45 mouse cellular contexts compared by ENCODE assay signal in the genomic region with DNA sequence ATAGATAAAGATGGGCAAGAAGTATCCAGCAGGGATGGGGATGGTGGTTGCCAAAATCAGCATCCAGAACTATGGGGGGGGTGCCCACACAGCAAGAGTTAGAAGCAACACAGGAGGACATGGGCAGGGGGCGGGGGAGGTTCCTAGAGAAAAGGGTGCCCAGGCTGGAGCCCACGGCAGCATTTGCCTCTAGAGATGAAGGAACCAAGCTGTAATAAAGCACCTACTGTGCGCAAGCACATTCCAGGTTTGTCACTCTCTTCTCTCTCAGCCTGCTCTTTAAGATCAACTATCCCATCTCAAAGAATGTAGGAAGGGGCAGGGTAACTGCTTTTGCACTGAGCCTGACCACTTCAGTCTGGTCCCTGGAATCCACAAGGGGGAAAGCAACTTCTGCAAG. TPM values are rescaled to one million over a fixed set of nuclear protein-coding genes. Genes with fewer than 3 reads are reported as not detected.
"Had no signal": no experiment of that assay in that cellular context is flagged by ENCODE, and none has a peak within 500 bp of the region (broad histone marks: within the 10 kb centered on the region; RNA-seq: fewer than 3 reads in every experiment).

No protein-coding gene starts in this region.

- ATAC-seq: liver, embryonic 12.5 days; liver, postnatal 0 days; lung, postnatal 0 days; midbrain, embryonic 13.5 days; midbrain, embryonic 15.5 days; midbrain, embryonic 16.5 days had no signal

- H3K4me3 ChIP-seq: left cerebral cortex, adult 2 months; limb, embryonic 10.5 days; limb, embryonic 12.5 days; limb, embryonic 13.5 days; limb, embryonic 15.5 days; liver, embryonic 12.5 days; liver, embryonic 13.5 days; liver, embryonic 15.5 days; lung, embryonic 15.5 days; megakaryocyte, embryonic 14.5 days; midbrain, embryonic 10.5 days; midbrain, embryonic 12.5 days; midbrain, embryonic 13.5 days; midbrain, embryonic 15.5 days; myocyte had no signal

- DNase-seq: left cerebral cortex, postnatal 4 days; liver; liver, embryonic 13.5 days; liver, postnatal 0 days; lung, adult 18-20 months; lung, adult 2 months; lung, embryonic 14.5 days; lung, postnatal 10 days; lung, postnatal 14 days; lung, postnatal 36 days; lung, postnatal 4 days; midbrain, embryonic 14.5 days had no signal

- H3K36me3 ChIP-seq: limb, embryonic 10.5 days; limb, embryonic 12.5 days; limb, embryonic 13.5 days; limb, embryonic 15.5 days; liver, embryonic 12.5 days; liver, embryonic 13.5 days; liver, embryonic 15.5 days; lung, embryonic 15.5 days; midbrain, embryonic 10.5 days; midbrain, embryonic 12.5 days; midbrain, embryonic 13.5 days; midbrain, embryonic 15.5 days had no signal

- H3K27ac ChIP-seq: left cerebral cortex, adult 2 months; limb, embryonic 10.5 days; limb, embryonic 12.5 days; limb, embryonic 13.5 days; limb, embryonic 15.5 days; liver, embryonic 12.5 days; liver, embryonic 13.5 days; liver, embryonic 14.5 days; liver, embryonic 15.5 days; lung, embryonic 15.5 days; macrophage; midbrain, embryonic 10.5 days; midbrain, embryonic 12.5 days; midbrain, embryonic 13.5 days; midbrain, embryonic 15.5 days had no signal

- H3K9ac ChIP-seq: limb, embryonic 12.5 days; limb, embryonic 13.5 days; limb, embryonic 15.5 days; liver, embryonic 12.5 days; liver, embryonic 13.5 days; liver, embryonic 14.5 days; liver, embryonic 15.5 days; liver, postnatal 0 days; lung, embryonic 14.5 days; lung, embryonic 15.5 days; midbrain, embryonic 12.5 days; midbrain, embryonic 13.5 days; midbrain, embryonic 15.5 days had no signal

- H3K4me1 ChIP-seq: limb, embryonic 12.5 days; liver, embryonic 13.5 days; midbrain, embryonic 13.5 days had no signal

- H3K9me3 ChIP-seq: limb, embryonic 10.5 days; limb, embryonic 12.5 days; limb, embryonic 13.5 days; limb, embryonic 15.5 days; liver, embryonic 12.5 days; liver, embryonic 13.5 days; liver, embryonic 15.5 days; lung, embryonic 15.5 days; midbrain, embryonic 10.5 days; midbrain, embryonic 12.5 days; midbrain, embryonic 13.5 days; midbrain, embryonic 15.5 days had no signal

- H3K4me2 ChIP-seq: limb, embryonic 12.5 days; limb, embryonic 13.5 days; limb, embryonic 15.5 days; liver, embryonic 11.5 days; liver, embryonic 12.5 days; liver, embryonic 13.5 days; liver, embryonic 15.5 days; lung, embryonic 14.5 days; lung, embryonic 15.5 days; midbrain, embryonic 12.5 days; midbrain, embryonic 13.5 days; midbrain, embryonic 15.5 days had no signal

- H3K27me3 ChIP-seq: limb, embryonic 15.5 days; lung, embryonic 15.5 days; midbrain, embryonic 15.5 days had no signal

RNA-seq across cellular contexts. Expression of a gene that starts 7.2 kb away (rescaled TPM):
- total RNA-seq: left cerebral cortex, adult 2 months; left cerebral cortex, postnatal 10 days; left cerebral cortex, postnatal 14 days; left cerebral cortex, postnatal 25 days; left cerebral cortex, postnatal 4 days; liver, adult 2 months; megakaryocyte progenitor cell, adult 5-6 weeks; megakaryocyte, adult 5-6 weeks; megakaryocyte-erythroid progenitor cell, adult 5-6 weeks; monocyte, adult 5-6 weeks had no signal
- polyA plus RNA-seq: limb, embryonic 10.5 days; limb, embryonic 11.5 days; limb, embryonic 12.5 days; limb, embryonic 13.5 days; limb, embryonic 15.5 days; liver, adult 2 months; liver, embryonic 11.5 days; liver, embryonic 12.5 days; liver, embryonic 13.5 days; liver, embryonic 14.5 days; liver, embryonic 15.5 days; liver, embryonic 16.5 days; liver, postnatal 0 days; lung, adult 2 months; lung, embryonic 14.5 days; lung, embryonic 15.5 days; lung, postnatal 0 days; macrophage; midbrain, embryonic 10.5 days; midbrain, embryonic 12.5 days; midbrain, embryonic 13.5 days; midbrain, embryonic 14.5 days; midbrain, embryonic 15.5 days; midbrain, embryonic 16.5 days; neural tube, embryonic 11.5 days had no signal

RNA-seq across cellular contexts. Expression of a gene that starts 10.1 kb away (rescaled TPM):
- total RNA-seq: left cerebral cortex, postnatal 10 days; left cerebral cortex, postnatal 14 days; left cerebral cortex, postnatal 25 days; left cerebral cortex, postnatal 36 days; liver, adult 2 months; megakaryocyte progenitor cell, adult 5-6 weeks; megakaryocyte, adult 5-6 weeks; megakaryocyte-erythroid progenitor cell, adult 5-6 weeks; monocyte, adult 5-6 weeks had no signal
- polyA plus RNA-seq: liver, embryonic 12.5 days; liver, embryonic 13.5 days; liver, embryonic 14.5 days; liver, embryonic 15.5 days; liver, postnatal 0 days; lung, adult 2 months; macrophage; midbrain, embryonic 10.5 days; midbrain, embryonic 12.5 days; midbrain, embryonic 13.5 days; midbrain, embryonic 15.5 days; neural tube, embryonic 11.5 days had no signal

RNA-seq across cellular contexts. Expression of a gene that starts 12.0 kb away (rescaled TPM):
- total RNA-seq: left cerebral cortex, postnatal 4 days; megakaryocyte progenitor cell, adult 5-6 weeks; megakaryocyte, adult 5-6 weeks; megakaryocyte-erythroid progenitor cell, adult 5-6 weeks; monocyte, adult 5-6 weeks had no signal
- polyA plus RNA-seq: limb, embryonic 12.5 days; macrophage; midbrain, embryonic 10.5 days; midbrain, embryonic 13.5 days; midbrain, embryonic 14.5 days; midbrain, embryonic 15.5 days; midbrain, embryonic 16.5 days; neural tube, embryonic 11.5 days had no signal

RNA-seq across cellular contexts. Expression of a gene that starts 27.3 kb away (rescaled TPM):
- total RNA-seq: liver, adult 2 months; megakaryocyte progenitor cell, adult 5-6 weeks; megakaryocyte, adult 5-6 weeks; megakaryocyte-erythroid progenitor cell, adult 5-6 weeks; monocyte, adult 5-6 weeks had no signal
- polyA plus RNA-seq: limb, embryonic 10.5 days; limb, embryonic 11.5 days; limb, embryonic 12.5 days; limb, embryonic 13.5 days; limb, embryonic 14.5 days; limb, embryonic 15.5 days; liver, adult 2 months; liver, embryonic 11.5 days; liver, embryonic 12.5 days; liver, embryonic 13.5 days; liver, embryonic 14.5 days; liver, embryonic 15.5 days; liver, embryonic 16.5 days; liver, postnatal 0 days; lung, embryonic 14.5 days; lung, embryonic 15.5 days; lung, embryonic 16.5 days; lung, postnatal 0 days; macrophage; midbrain, embryonic 10.5 days; midbrain, embryonic 13.5 days; myocyte; neural tube, embryonic 11.5 days had no signal
